Mouse (Mus musculus) brain, embryonic 14.5 days (tissue): Measurements from ENCODE around the gene Dst. TPM values are rescaled to one million over a fixed set of nuclear protein-coding genes. Genes with fewer than 3 reads are reported as not detected.

Experiments
- DNase-seq: peaks from one replicate; pipeline ENCODE4 v3.0.0-alpha.2; 2011; ENCODE audit warnings: low read depth
- CTCF ChIP-seq: fragments of 200-500 bp; IDR thresholded peaks from 2 replicates; pipeline ENCODE4 v1.5.1; 2012; ENCODE audit warnings: inconsistent platforms, mild to moderate bottlenecking, moderate library complexity, borderline replicate concordance; ENCODE audit not compliant: insufficient read depth, insufficient read length; ENCODE audit errors: extremely low read depth
- POLR2A ChIP-seq: fragments of 200-500 bp; IDR thresholded peaks from 2 replicates; pipeline ENCODE4 v1.6.1; 2012; ENCODE audit warnings: mild to moderate bottlenecking, inconsistent platforms, borderline replicate concordance; ENCODE audit not compliant: poor library complexity, insufficient read depth, insufficient read length, severe bottlenecking; ENCODE audit errors: extremely low read depth
- polyA plus RNA-seq: library from polyadenylated mRNA; depleted of rRNA; stranded (reverse); fragments of >200 nt; gene quantifications from 2 replicates; pipeline ENCODE4 v1.2.3, GENCODE M21; 2012; rRNA removed

Dst gene
- polyA plus RNA-seq, 1 experiment, result 96.0 TPM

DNA sequence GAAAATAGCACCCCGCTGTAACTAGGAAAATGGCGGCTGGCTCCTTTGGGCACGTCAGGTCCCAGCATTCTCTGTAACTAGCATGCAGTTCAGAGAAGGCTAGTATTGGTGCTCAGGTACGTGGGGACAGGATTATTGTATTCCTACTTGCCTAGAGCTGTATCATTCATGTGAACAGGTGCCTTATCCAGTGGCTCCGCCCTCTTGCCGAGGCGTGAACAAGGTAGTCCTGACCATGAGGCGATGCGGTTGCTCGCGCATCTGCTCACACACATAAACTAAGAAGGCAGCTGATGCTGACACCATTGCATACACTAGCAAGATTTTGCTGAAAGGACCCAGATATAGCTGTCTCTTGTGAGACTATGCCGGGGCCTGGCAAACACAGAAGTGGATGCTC is 401.4 kb downstream of the Dst start:
- no peak for TF ChIP-seq CTCF
- no peak for TF ChIP-seq POLR2A
- DNase-seq, result no peak

DNA sequence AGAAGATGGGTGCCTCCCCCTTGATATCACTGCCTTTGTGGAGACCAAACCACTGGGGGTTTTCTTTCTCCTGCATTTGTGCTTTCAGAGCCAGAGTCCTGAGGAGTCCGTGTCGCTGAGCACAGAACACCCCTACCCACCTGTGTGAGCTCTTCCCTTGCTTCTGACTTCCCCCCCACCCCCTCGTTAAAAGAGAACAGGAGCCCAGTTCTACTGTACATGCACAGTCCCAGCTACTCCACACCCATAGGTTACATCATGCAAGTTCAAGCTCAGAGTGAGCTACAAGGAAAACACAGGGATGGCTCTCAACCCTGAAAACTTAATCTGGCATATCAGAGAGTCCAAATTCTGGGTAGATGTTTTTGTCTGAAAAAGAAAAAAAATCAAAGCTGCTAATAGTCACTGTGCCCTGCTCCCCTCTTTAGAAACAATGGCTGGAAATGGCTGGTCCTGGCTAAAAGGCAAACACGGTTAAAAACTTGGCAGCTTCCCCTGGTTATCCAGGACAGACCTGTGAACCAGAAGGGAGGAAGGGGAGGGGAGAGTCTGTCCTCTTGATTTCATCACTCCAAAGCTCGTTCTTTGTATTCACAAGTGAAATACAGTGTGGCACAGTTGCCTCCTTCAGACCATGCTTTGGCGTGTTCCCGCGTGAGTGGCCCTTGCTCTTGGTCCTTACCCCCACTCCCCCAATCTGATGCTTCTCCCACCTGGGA is 402.7 kb downstream of the Dst start:
- TF ChIP-seq CTCF, result no peak
- DNase-seq, result peak; percentile 19

DNA sequence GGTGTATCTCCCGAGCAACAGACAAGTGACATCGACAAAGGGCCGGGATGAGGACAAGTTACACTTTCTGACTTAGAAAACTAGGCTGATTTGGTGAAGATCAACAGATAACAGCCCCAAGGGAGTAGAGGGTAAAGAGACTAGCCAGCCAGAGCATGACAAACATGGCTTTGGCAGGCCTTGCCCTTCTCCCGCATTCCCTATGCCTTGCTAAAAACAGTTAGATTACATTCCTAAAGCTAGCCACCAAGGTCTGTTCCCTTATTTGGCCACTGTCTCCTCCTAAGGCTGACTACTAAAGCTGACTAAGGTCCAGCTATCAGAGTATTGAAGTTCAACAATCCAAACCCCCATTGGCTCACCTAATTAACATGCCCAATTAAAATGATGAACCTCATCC is 404.8 kb downstream of the Dst start:
- TF ChIP-seq CTCF (no peak), POLR2A (no peak)
- DNase-seq, result no peak

GRCm38 (mm10) chr1:34315381-34315780 is 407.4 kb downstream of the Dst start:
- no peak for DNase-seq
- TF ChIP-seq CTCF, result no peak

GRCm38 (mm10) chr1:34324255-34324654 is 416.2 kb downstream of the Dst start:
- TF ChIP-seq POLR2A (no peak), CTCF (no peak)
- peak; percentile 46 for DNase-seq

- no peak for DNase-seq
- no peak for TF ChIP-seq CTCF
- no peak for TF ChIP-seq POLR2A
Observed at GRCm38 (mm10) chr1:34328606-34329005, 420.6 kb downstream of the Dst start.

DNA sequence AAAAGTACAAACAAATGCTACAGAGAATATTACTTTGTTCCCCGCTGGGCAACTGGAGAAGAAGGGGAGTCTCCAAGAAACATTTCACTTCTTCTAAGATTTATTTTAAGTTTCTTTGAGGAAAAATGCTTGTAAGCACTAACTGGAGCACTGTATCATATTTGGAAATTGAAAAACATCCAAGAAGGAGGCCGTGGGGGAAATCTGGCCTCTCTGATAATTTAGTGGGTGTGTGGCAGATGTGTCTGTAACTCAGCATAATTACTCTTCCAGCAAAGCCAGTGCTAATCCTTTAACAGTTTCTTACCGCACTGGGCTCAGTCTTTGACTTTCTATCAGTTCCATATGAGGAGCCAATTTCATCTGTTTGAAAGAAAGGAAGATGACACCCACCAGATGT is 423.7 kb downstream of the Dst start:
- no peak for DNase-seq
- TF ChIP-seq CTCF (no peak), POLR2A (no peak)

Other genes starting within 250 kb of the Dst start
- 22.4 and 26.5 TPM in 2 replicates for gene Prim2, start 238.4 kb upstream of the Dst start, polyA plus RNA-seq
- gene Rab23, start 188.3 kb upstream of the Dst start, polyA plus RNA-seq, result 17.1 and 19.8 TPM in 2 replicates
- 15.5 and 18.5 TPM in 2 replicates for gene Bag2, start 150.4 kb upstream of the Dst start, polyA plus RNA-seq
- gene Zfp451, start 93.6 kb upstream of the Dst start, polyA plus RNA-seq, result 32.5 and 40.4 TPM in 2 replicates
- gene Bend6, start 409 bp upstream of the Dst start, polyA plus RNA-seq, result 21.8 and 25.5 TPM in 2 replicates